Mouse (Mus musculus): ENCODE data around the gene Clec4g. TPM values are rescaled to one million over a fixed set of nuclear protein-coding genes. Genes with fewer than 3 reads are reported as not detected.

Gene Clec4g
- polyA plus RNA-seq, 1 experiment from 2014 or later: 1.8 TPM

- WGBS: 73% methylated on average over 12 of the region's 12 CpGs
- no peak for ATAC-seq (replicated peaks; ENCODE audit: low FRiP score)
These were observed 3.0 kb downstream of the Clec4g start for GRCm38 (mm10) chr8:3717321-3717954.

GRCm38 (mm10) chr8:3711646-3712045 is 8.8 kb downstream of the Clec4g start:
- H3K9ac ChIP-seq (ENCODE audit: low read depth, low read length): no peak overlapping the region
- peaks cover 5% of the 10 kb centered on the region; the same call in 1 of the 2 replicates for H3K4me1 ChIP-seq (replicated peaks; ENCODE audit: control insufficient read depth, insufficient read depth, low read length)
- H3K27ac ChIP-seq (ENCODE audit: low read depth, low read length): no peak overlapping the region
- DNase-seq (ENCODE audit: low spot score): no peak
- H3K4me2 ChIP-seq: no peak overlapping the region
- ATAC-seq (replicated peaks; ENCODE audit: low FRiP score): no peak; the same call in 1 of the 2 replicates
- no peak overlapping the region for H3K4me3 ChIP-seq (ENCODE audit: low read depth, low read length)
- H3K36me3 ChIP-seq (ENCODE audit: control insufficient read depth, insufficient read depth, low read length): no peaks in the 10 kb centered on the region
- H3K9me3 ChIP-seq (ENCODE audit: control insufficient read depth, low read length): no peaks in the 10 kb centered on the region
- WGBS: 26% methylated on average over 2 of the region's 2 CpGs
- H3K27me3 ChIP-seq (replicated peaks; ENCODE audit: control insufficient read depth, insufficient read depth, low read length): no peaks in the 10 kb centered on the region

More at GRCm38 (mm10) chr8:3717321-3717954, 3.0 kb downstream of the Clec4g start:
- H3K9ac ChIP-seq (ENCODE audit: low read depth, low read length): no peak overlapping the region
- H3K27me3 ChIP-seq (replicated peaks; ENCODE audit: control insufficient read depth, insufficient read depth, low read length): no peaks in the 10 kb centered on the region
- H3K36me3 ChIP-seq (ENCODE audit: control insufficient read depth, insufficient read depth, low read length): no peaks in the 10 kb centered on the region
- no peak for DNase-seq (ENCODE audit: low spot score)
- no peak overlapping the region for H3K27ac ChIP-seq (ENCODE audit: low read depth, low read length)
- no peaks in the 10 kb centered on the region for H3K4me1 ChIP-seq (replicated peaks; ENCODE audit: control insufficient read depth, insufficient read depth, low read length)
- H3K4me2 ChIP-seq: no peak overlapping the region
- no peaks in the 10 kb centered on the region for H3K9me3 ChIP-seq (ENCODE audit: control insufficient read depth, low read length)
- no peak overlapping the region for H3K4me3 ChIP-seq (ENCODE audit: low read depth, low read length)

GRCm38 (mm10) chr8:3710312-3710711 is 10.1 kb downstream of the Clec4g start:
- H3K9me3 ChIP-seq (ENCODE audit: control insufficient read depth, low read length): no peaks in the 10 kb centered on the region
- no peak overlapping the region for H3K27ac ChIP-seq (ENCODE audit: low read depth, low read length)
- ATAC-seq (replicated peaks; ENCODE audit: low FRiP score) (no peak), DNase-seq (ENCODE audit: low spot score) (no peak)
- H3K4me1 ChIP-seq (replicated peaks; ENCODE audit: control insufficient read depth, insufficient read depth, low read length): peaks cover 5% of the 10 kb centered on the region; the same call in 1 of the 2 replicates
- H3K9ac ChIP-seq (ENCODE audit: low read depth, low read length): no peak overlapping the region
- H3K36me3 ChIP-seq (ENCODE audit: control insufficient read depth, insufficient read depth, low read length): no peaks in the 10 kb centered on the region
- WGBS: 69% methylated on average over 3 of the region's 3 CpGs
- H3K4me3 ChIP-seq (ENCODE audit: low read depth, low read length): no peak overlapping the region
- no peak overlapping the region for H3K4me2 ChIP-seq
- H3K27me3 ChIP-seq (replicated peaks; ENCODE audit: control insufficient read depth, insufficient read depth, low read length): no peaks in the 10 kb centered on the region

GRCm38 (mm10) chr8:3707611-3708010 is 12.8 kb downstream of the Clec4g start:
- no peak overlapping the region for H3K9ac ChIP-seq (ENCODE audit: low read depth, low read length)
- H3K4me1 ChIP-seq (replicated peaks; ENCODE audit: control insufficient read depth, insufficient read depth, low read length): peaks cover 5% of the 10 kb centered on the region; the same call in 1 of the 2 replicates
- H3K27ac ChIP-seq (ENCODE audit: low read depth, low read length): no peak overlapping the region
- no peak for ATAC-seq (replicated peaks; ENCODE audit: low FRiP score)
- no peaks in the 10 kb centered on the region for H3K9me3 ChIP-seq (ENCODE audit: control insufficient read depth, low read length)
- no peak for DNase-seq (ENCODE audit: low spot score)
- H3K4me3 ChIP-seq (ENCODE audit: low read depth, low read length): no peak overlapping the region
- no peaks in the 10 kb centered on the region for H3K36me3 ChIP-seq (ENCODE audit: control insufficient read depth, insufficient read depth, low read length)
- 60% methylated on average over 7 of the region's 7 CpGs for WGBS
- H3K4me2 ChIP-seq: no peak overlapping the region
- H3K27me3 ChIP-seq (replicated peaks; ENCODE audit: control insufficient read depth, insufficient read depth, low read length): no peaks in the 10 kb centered on the region

GRCm38 (mm10) chr8:3705711-3706110 is 14.7 kb downstream of the Clec4g start:
- Histone ChIP-seq H3K27me3 (replicated peaks; ENCODE audit: control insufficient read depth, insufficient read depth, low read length) (no peaks in the 10 kb centered on the region), H3K27ac (ENCODE audit: low read depth, low read length) (no peak overlapping the region), H3K9ac (ENCODE audit: low read depth, low read length) (no peak overlapping the region), H3K9me3 (ENCODE audit: control insufficient read depth, low read length) (no peaks in the 10 kb centered on the region), H3K4me1 (replicated peaks; ENCODE audit: control insufficient read depth, insufficient read depth, low read length) (peaks cover 5% of the 10 kb centered on the region; the same call in 1 of the 2 replicates), H3K4me2 (no peak overlapping the region), H3K4me3 (ENCODE audit: low read depth, low read length) (no peak overlapping the region), H3K36me3 (ENCODE audit: control insufficient read depth, insufficient read depth, low read length) (no peaks in the 10 kb centered on the region)
- DNase-seq (ENCODE audit: low spot score) (no peak), ATAC-seq (replicated peaks; ENCODE audit: low FRiP score) (no peak; the same call in 1 of the 2 replicates)
- 47% methylated on average over 4 of the region's 4 CpGs for WGBS

- DNase-seq (ENCODE audit: low spot score): no peak
These were observed 19.0 kb downstream of the Clec4g start for GRCm38 (mm10) chr8:3701491-3701890.

GRCm38 (mm10) chr8:3694121-3694520 is 26.3 kb downstream of the Clec4g start, which contains the start of gene Fcer2a:
Gene Fcer2a (minus strand): TSS chr8:3694175.
- H3K4me3 ChIP-seq (ENCODE audit: low read depth, low read length): no peak within 1 kb of the TSS
- 68% methylated on average over 3 of the region's 3 CpGs for WGBS
- no peaks in the 10 kb centered on the region; the same call in 1 of the 2 replicates for H3K27me3 ChIP-seq (replicated peaks; ENCODE audit: control insufficient read depth, insufficient read depth, low read length)
- DNase-seq (ENCODE audit: low spot score) (no peak), ATAC-seq (replicated peaks; ENCODE audit: low FRiP score) (no peak)
- H3K4me2 ChIP-seq: no peak within 1 kb of the TSS
- no peak within 1 kb of the TSS for H3K27ac ChIP-seq (ENCODE audit: low read depth, low read length)
- H3K36me3 ChIP-seq (ENCODE audit: control insufficient read depth, insufficient read depth, low read length): no peaks in the 10 kb centered on the region
- H3K4me1 ChIP-seq (replicated peaks; ENCODE audit: control insufficient read depth, insufficient read depth, low read length): no peaks in the 10 kb centered on the region
- H3K9me3 ChIP-seq (ENCODE audit: control insufficient read depth, low read length): no peaks in the 10 kb centered on the region
- no peak within 1 kb of the TSS for H3K9ac ChIP-seq (ENCODE audit: low read depth, low read length)

More at GRCm38 (mm10) chr8:3701491-3701890, 19.0 kb downstream of the Clec4g start:
- Histone ChIP-seq H3K4me3 (ENCODE audit: low read depth, low read length) (no peak overlapping the region), H3K9ac (ENCODE audit: low read depth, low read length) (no peak overlapping the region), H3K27ac (ENCODE audit: low read depth, low read length) (no peak overlapping the region), H3K9me3 (ENCODE audit: control insufficient read depth, low read length) (no peaks in the 10 kb centered on the region), H3K27me3 (replicated peaks; ENCODE audit: control insufficient read depth, insufficient read depth, low read length) (no peaks in the 10 kb centered on the region), H3K36me3 (ENCODE audit: control insufficient read depth, insufficient read depth, low read length) (no peaks in the 10 kb centered on the region), H3K4me2 (no peak overlapping the region), H3K4me1 (replicated peaks; ENCODE audit: control insufficient read depth, insufficient read depth, low read length) (no peaks in the 10 kb centered on the region)
- WGBS: 97% methylated on average over 1 of the region's 1 CpGs
- peak; percentile 67 for ATAC-seq (replicated peaks; ENCODE audit: low FRiP score)

- Histone ChIP-seq H3K27ac (ENCODE audit: low read depth, low read length) (no peak overlapping the region), H3K9ac (ENCODE audit: low read depth, low read length) (no peak overlapping the region), H3K9me3 (ENCODE audit: control insufficient read depth, low read length) (no peaks in the 10 kb centered on the region), H3K4me3 (ENCODE audit: low read depth, low read length) (no peak overlapping the region), H3K27me3 (replicated peaks; ENCODE audit: control insufficient read depth, insufficient read depth, low read length) (no peaks in the 10 kb centered on the region; the same call in 1 of the 2 replicates), H3K4me1 (replicated peaks; ENCODE audit: control insufficient read depth, insufficient read depth, low read length) (no peaks in the 10 kb centered on the region), H3K36me3 (ENCODE audit: control insufficient read depth, insufficient read depth, low read length) (no peaks in the 10 kb centered on the region), H3K4me2 (no peak overlapping the region)
- DNase-seq (ENCODE audit: low spot score) (no peak), ATAC-seq (replicated peaks; ENCODE audit: low FRiP score) (no peak)
- 60% methylated on average over 3 of the region's 3 CpGs for WGBS
These were observed 29.7 kb downstream of the Clec4g start for GRCm38 (mm10) chr8:3690774-3691173.

GRCm38 (mm10) chr8:3687537-3687936 is 32.9 kb downstream of the Clec4g start:
- no peak overlapping the region for H3K4me2 ChIP-seq
- ATAC-seq (replicated peaks; ENCODE audit: low FRiP score) (no peak), DNase-seq (ENCODE audit: low spot score) (no peak)
- H3K9me3 ChIP-seq (ENCODE audit: control insufficient read depth, low read length): no peaks in the 10 kb centered on the region
- no peak overlapping the region for H3K27ac ChIP-seq (ENCODE audit: low read depth, low read length)
- WGBS: 63% methylated on average over 6 of the region's 6 CpGs
- no peak overlapping the region for H3K9ac ChIP-seq (ENCODE audit: low read depth, low read length)
- H3K27me3 ChIP-seq (replicated peaks; ENCODE audit: control insufficient read depth, insufficient read depth, low read length): no peaks in the 10 kb centered on the region; the same call in 1 of the 2 replicates
- no peaks in the 10 kb centered on the region; the same call in 1 of the 2 replicates for H3K36me3 ChIP-seq (ENCODE audit: control insufficient read depth, insufficient read depth, low read length)
- no peak overlapping the region for H3K4me3 ChIP-seq (ENCODE audit: low read depth, low read length)
- no peaks in the 10 kb centered on the region for H3K4me1 ChIP-seq (replicated peaks; ENCODE audit: control insufficient read depth, insufficient read depth, low read length)

Data from liver, embryonic 11.5 days (tissue).